Mouse (Mus musculus) intestine, postnatal 0 days (tissue): ENCODE measurements around the gene Polg. TPM values are rescaled to one million over a fixed set of nuclear protein-coding genes. Genes with fewer than 3 reads are reported as not detected.

ENCODE experiments used
- ATAC-seq: fragments of 200-750 bp; cut with Nextera tagmentation; 2 replicates; pipeline ENCODE4 v1.8.0; 2017; ENCODE audit warnings: mild to moderate bottlenecking, moderate TSS enrichment, moderate library complexity
- H3K27ac ChIP-seq: fragments of 300-500 bp; sonication (generic); 2 replicates; pipeline ENCODE4 v1.5.1; 2014; ENCODE audit warnings: mild to moderate bottlenecking, low read depth, low read length, moderate library complexity
- H3K27me3 ChIP-seq: fragments of 300-500 bp; sonication (generic); replicated peaks from 2 replicates; pipeline ENCODE4 v1.6.1; 2014; ENCODE audit warnings: low read length, mixed read lengths; ENCODE audit not compliant: control insufficient read depth, insufficient read depth
- H3K36me3 ChIP-seq: fragments of 300-500 bp; sonication (generic); 2 replicates; pipeline ENCODE4 v1.6.1; 2014; ENCODE audit warnings: mild to moderate bottlenecking, moderate library complexity; ENCODE audit not compliant: control insufficient read depth, insufficient read depth
- H3K4me1 ChIP-seq: fragments of 300-500 bp; sonication (generic); replicated peaks from 2 replicates; pipeline ENCODE4 v1.6.1; 2014; ENCODE audit warnings: antibody characterized with exemption, low read length, mixed read lengths; ENCODE audit not compliant: control insufficient read depth, insufficient read depth
- H3K4me2 ChIP-seq: fragments of 300-500 bp; sonication (generic); replicated peaks from 2 replicates; pipeline ENCODE4 v1.6.1; 2014; ENCODE audit warnings: low read depth, mild to moderate bottlenecking, moderate library complexity
- H3K4me3 ChIP-seq: fragments of 300-500 bp; sonication (generic); 2 replicates; pipeline ENCODE4 v1.5.1; 2014; ENCODE audit warnings: low read depth, low read length
- H3K9ac ChIP-seq: fragments of 300-500 bp; sonication (generic); 2 replicates; pipeline ENCODE4 v1.6.1; 2014; ENCODE audit warnings: mild to moderate bottlenecking, low read depth, low read length
- H3K9me3 ChIP-seq: fragments of 300-500 bp; sonication (generic); 2 replicates; pipeline ENCODE4 v1.6.1; 2016; ENCODE audit warnings: mixed run types; ENCODE audit not compliant: control insufficient read depth
- CTCF ChIP-seq: sonication (generic); IDR thresholded peaks from 2 replicates; pipeline ENCODE4 v1.5.1; 2016; ENCODE audit warnings: low read depth, mild to moderate bottlenecking, control low read depth, antibody characterized with exemption, moderate library complexity
- WGBS: fragments of 180-500 bp; shearing (Covaris S2); extraction: QIAGEN DNeasy Blood & Tissue Kit; methylation state at CpG from one replicate; pipeline ENCODE4 v1.1.7; 2014; 5-methylcytosine and 5-hydroxymethylcytosine counted together
- polyA plus RNA-seq: library from polyadenylated mRNA; unstranded; fragments of >200 nt; fragmentation: Nextera tagmentation; extraction: Ambion mirVana; gene quantifications from 2 replicates; pipeline ENCODE4 v1.2.1, GENCODE M21; 2015

Gene Polg
- polyA plus RNA-seq, 1 experiment from 2014 or later = 34.6 TPM

GRCm38 (mm10) chr7:79507756-79508155 is 41.6 kb upstream of the Polg start:
- no peak for ATAC-seq
- no peak overlapping the region for H3K27ac ChIP-seq
- no peak for TF ChIP-seq CTCF
- H3K4me2 ChIP-seq = no peak overlapping the region
- no peaks in the 10 kb centered on the region for H3K9me3 ChIP-seq
- WGBS = 15% methylated on average over 1 of the region's 1 CpGs
- peaks cover 97% of the 10 kb centered on the region for H3K27me3 ChIP-seq
- no peak overlapping the region for H3K4me3 ChIP-seq
- no peaks in the 10 kb centered on the region for H3K36me3 ChIP-seq
- H3K4me1 ChIP-seq = no peaks in the 10 kb centered on the region
- H3K9ac ChIP-seq = no peak overlapping the region

- WGBS = 1% methylated on average over 11 of the region's 11 CpGs
- Histone ChIP-seq H3K9me3 (no peaks in the 10 kb centered on the region), H3K27ac (no peak overlapping the region), H3K4me2 (no peak overlapping the region), H3K27me3 (peaks cover 97% of the 10 kb centered on the region), H3K9ac (no peak overlapping the region), H3K4me1 (no peaks in the 10 kb centered on the region), H3K4me3 (no peak overlapping the region), H3K36me3 (no peaks in the 10 kb centered on the region)
- no peak for TF ChIP-seq CTCF
- no peak for ATAC-seq
These were observed 41.0 kb upstream of the Polg start for GRCm38 (mm10) chr7:79507101-79507705.

- ATAC-seq = no peak
- no peaks in the 10 kb centered on the region for H3K36me3 ChIP-seq
- TF ChIP-seq CTCF = no peak
- no peaks in the 10 kb centered on the region for H3K9me3 ChIP-seq
- H3K27ac ChIP-seq = no peak overlapping the region
- no peak overlapping the region for H3K4me2 ChIP-seq
- H3K4me1 ChIP-seq = no peaks in the 10 kb centered on the region
- 7% methylated on average over 6 of the region's 6 CpGs for WGBS
- H3K4me3 ChIP-seq = no peak overlapping the region
- no peak overlapping the region for H3K9ac ChIP-seq
- H3K27me3 ChIP-seq = peaks cover 97% of the 10 kb centered on the region
These were observed 40.4 kb upstream of the Polg start for GRCm38 (mm10) chr7:79506531-79507090.

GRCm38 (mm10) chr7:79505876-79506530 is 39.8 kb upstream of the Polg start:
- WGBS = 2% methylated on average over 28 of the region's 28 CpGs
- ATAC-seq = no peak
- Histone ChIP-seq H3K27me3 (peaks cover 97% of the 10 kb centered on the region), H3K9ac (no peak overlapping the region), H3K4me3 (no peak overlapping the region), H3K9me3 (no peaks in the 10 kb centered on the region), H3K36me3 (no peaks in the 10 kb centered on the region), H3K27ac (no peak overlapping the region), H3K4me1 (no peaks in the 10 kb centered on the region), H3K4me2 (no peak overlapping the region)
- no peak for TF ChIP-seq CTCF

- Histone ChIP-seq H3K9ac (no peak overlapping the region), H3K27ac (no peak overlapping the region), H3K4me1 (no peaks in the 10 kb centered on the region), H3K4me2 (peak overlapping the region; percentile 55), H3K27me3 (peaks cover 97% of the 10 kb centered on the region), H3K9me3 (no peaks in the 10 kb centered on the region), H3K4me3 (peak overlapping the region; percentile 34), H3K36me3 (no peaks in the 10 kb centered on the region)
- 3% methylated on average over 20 of the region's 22 CpGs for WGBS
- no peak for TF ChIP-seq CTCF
- ATAC-seq = no peak
These were observed 39.2 kb upstream of the Polg start for GRCm38 (mm10) chr7:79505376-79505775.

GRCm38 (mm10) chr7:79504723-79505122 is 38.6 kb upstream of the Polg start:
- Histone ChIP-seq H3K27ac (no peak overlapping the region), H3K4me1 (no peaks in the 10 kb centered on the region), H3K9me3 (no peaks in the 10 kb centered on the region), H3K4me3 (peak overlapping the region; percentile 34), H3K9ac (no peak overlapping the region), H3K4me2 (peak overlapping the region; percentile 55), H3K27me3 (peaks cover 100% of the 10 kb centered on the region), H3K36me3 (no peaks in the 10 kb centered on the region)
- no peak for ATAC-seq
- WGBS = under 1% methylated on average over 42 of the region's 42 CpGs
- no peak for TF ChIP-seq CTCF
